Mouse (Mus musculus) T-helper 2 cell (primary cell): ENCODE data around the gene Olfr59.

ENCODE experiments used
- in situ Hi-C: fragments of 300-600 bp; cut with MboI, MseI; formaldehyde crosslinking; loops from one replicate; pipeline ENCODE4 v1.15.1; 2025; ENCODE audit warnings: high pct_unique_total_duplicates

Gene Olfr59

GRCm38 (mm10) chr11:74283436-74283835 is at the start of gene Olfr59:
Gene Olfr59, plus strand, starts transcription at chr11:74283736.
- in situ Hi-C loops: no loop called here

- in situ Hi-C loops: no loop called here
Measured at GRCm38 (mm10) chr11:74241201-74241600, 42.3 kb upstream of the Olfr59 start.

GRCm38 (mm10) chr11:74259508-74259907 is 24.0 kb upstream of the Olfr59 start, which contains the start of gene Olfr406:
Gene Olfr406, plus strand, starts transcription at chr11:74259808.
- in situ Hi-C loops: no loop called here

GRCm38 (mm10) chr11:74287256-74287655 is 3.7 kb downstream of the Olfr59 start:
- in situ Hi-C loops: no loop called here

- in situ Hi-C loops: no loop called here
Measured at GRCm38 (mm10) chr11:74326044-74326443, 42.5 kb downstream of the Olfr59 start.

GRCm38 (mm10) chr11:74328781-74329180 is 45.2 kb downstream of the Olfr59 start:
- in situ Hi-C loops: no loop called here

- in situ Hi-C loops: no loop called here
Measured at GRCm38 (mm10) chr11:74337931-74338330, 54.4 kb downstream of the Olfr59 start, which contains the start of gene Olfr410. Gene Olfr410, minus strand, starts transcription at chr11:74338031.
